Mouse (Mus musculus): ENCODE results near the gene Ttc38.

GRCm38 (mm10) chr15:85813428-85813827 lies 18.7 kb upstream of the Ttc38 start:
- TF ChIP-seq POLR2A (IDR thresholded peaks at IDR 0.05; ENCODE audit: insufficient read length, low read depth): no peak
- TF ChIP-seq TCF3 (IDR thresholded peaks at IDR 0.05; ENCODE audit: insufficient read length, low read depth): no peak

Data from myocyte (in vitro differentiated cells).